Mouse (Mus musculus) liver, embryonic 15.5 days (tissue): ENCODE results near the gene Lmod2. TPM values are rescaled to one million over a fixed set of nuclear protein-coding genes. Genes with fewer than 3 reads are reported as not detected.

Experiments
- ATAC-seq: fragments of 200-750 bp; cut with Nextera tagmentation; 2 replicates; pipeline ENCODE4 v1.8.0; 2017; ENCODE audit warnings: moderate number of reproducible peaks, mild to moderate bottlenecking, moderate library complexity; ENCODE audit not compliant: insufficient read depth
- H3K27ac ChIP-seq: fragments of 300-500 bp; sonication (generic); replicated peaks from 2 replicates; pipeline ENCODE4 v1.5.1; 2015; ENCODE audit warnings: mild to moderate bottlenecking, inconsistent platforms
- H3K27me3 ChIP-seq: fragments of 300-500 bp; sonication (generic); 2 replicates; pipeline ENCODE4 v1.6.1; 2015; ENCODE audit warnings: mild to moderate bottlenecking, inconsistent platforms
- H3K36me3 ChIP-seq: fragments of 300-500 bp; sonication (generic); replicated peaks from 2 replicates; pipeline ENCODE4 v1.6.1; 2015; ENCODE audit warnings: moderate library complexity, mild to moderate bottlenecking, inconsistent platforms
- H3K4me1 ChIP-seq: fragments of 300-500 bp; sonication (generic); replicated peaks from 2 replicates; pipeline ENCODE4 v1.6.1; 2015; ENCODE audit warnings: inconsistent platforms
- H3K4me2 ChIP-seq: fragments of 300-500 bp; sonication (generic); 2 replicates; pipeline ENCODE4 v1.6.1; 2015; ENCODE audit warnings: moderate library complexity, mild to moderate bottlenecking, inconsistent platforms
- H3K4me3 ChIP-seq: fragments of 300-500 bp; sonication (generic); replicated peaks from 2 replicates; pipeline ENCODE4 v1.5.1; 2015; ENCODE audit warnings: mild to moderate bottlenecking, inconsistent platforms
- H3K9ac ChIP-seq: fragments of 300-500 bp; sonication (generic); 2 replicates; pipeline ENCODE4 v1.6.1; 2015; ENCODE audit warnings: moderate library complexity, mild to moderate bottlenecking, inconsistent platforms
- H3K9me3 ChIP-seq: fragments of 300-500 bp; sonication (generic); replicated peaks from 2 replicates; pipeline ENCODE4 v1.6.1; 2016; ENCODE audit warnings: inconsistent platforms
- WGBS: fragments of 180-500 bp; shearing (Covaris S2); methylation state at CpG from one replicate; pipeline ENCODE4 v1.1.7; 2015; ENCODE audit warnings: mixed read lengths; ENCODE audit not compliant: insufficient replicate concordance; 5-methylcytosine and 5-hydroxymethylcytosine counted together
- polyA plus RNA-seq: library from polyadenylated mRNA; unstranded; fragments of >200 nt; fragmentation: Nextera tagmentation; extraction: Ambion mirVana; gene quantifications from 2 replicates; pipeline ENCODE4 v1.2.1, GENCODE M21; 2015

The Lmod2 gene
- polyA plus RNA-seq, 1 experiment from 2014 or later: 0.35 TPM

DNA sequence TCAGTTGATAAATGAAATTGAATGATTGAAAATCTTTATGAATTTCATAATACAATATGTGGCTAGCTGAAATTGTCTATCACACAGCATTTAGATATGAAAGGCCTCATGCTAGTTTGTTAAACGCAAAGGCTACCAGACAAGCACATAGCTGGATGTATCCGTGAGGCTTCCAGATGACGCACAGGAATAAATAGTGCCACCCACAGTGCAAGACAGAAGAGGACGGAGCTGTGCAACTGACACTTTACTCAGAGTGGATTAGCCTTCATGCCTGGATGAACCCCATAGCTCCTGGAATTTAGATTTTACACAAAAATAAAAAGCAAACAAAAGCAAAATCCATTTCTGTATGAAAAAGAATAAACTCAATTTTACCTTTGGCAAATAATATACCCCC, 16.4 kb downstream of the Lmod2 start:
- no peak for ATAC-seq
- Histone ChIP-seq H3K27ac (no peak overlapping the region), H3K4me1 (no peaks in the 10 kb centered on the region), H3K9me3 (no peaks in the 10 kb centered on the region), H3K4me2 (no peak overlapping the region), H3K27me3 (no peaks in the 10 kb centered on the region), H3K36me3 (peaks cover 51% of the 10 kb centered on the region), H3K4me3 (no peak overlapping the region), H3K9ac (no peak overlapping the region)
- 91% methylated on average over 4 of the region's 4 CpGs for WGBS

DNA sequence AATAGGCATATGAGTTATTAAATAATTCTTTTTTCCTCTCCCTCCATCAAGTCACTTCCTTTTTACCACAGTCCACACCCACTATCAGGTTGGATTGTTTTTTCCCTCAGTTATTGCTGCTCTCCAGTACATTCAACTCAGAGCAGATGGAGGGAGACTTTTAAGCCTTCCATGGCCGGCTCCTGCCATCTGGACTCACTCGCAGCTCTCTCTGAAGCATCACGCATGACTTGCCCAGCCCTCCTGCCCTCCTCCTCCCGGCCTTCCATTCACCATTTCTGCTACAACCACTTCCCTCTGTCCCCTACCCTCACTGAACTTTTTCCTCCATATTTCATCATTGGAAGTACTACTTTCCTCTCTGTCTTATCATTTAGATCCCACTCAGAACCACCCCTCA, 19.2 kb downstream of the Lmod2 start:
- WGBS: 79% methylated on average over 4 of the region's 4 CpGs
- Histone ChIP-seq H3K4me1 (no peaks in the 10 kb centered on the region), H3K9ac (no peak overlapping the region), H3K27ac (no peak overlapping the region), H3K27me3 (no peaks in the 10 kb centered on the region), H3K36me3 (peaks cover 59% of the 10 kb centered on the region), H3K4me3 (no peak overlapping the region), H3K4me2 (no peak overlapping the region), H3K9me3 (no peaks in the 10 kb centered on the region)
- no peak for ATAC-seq

DNA sequence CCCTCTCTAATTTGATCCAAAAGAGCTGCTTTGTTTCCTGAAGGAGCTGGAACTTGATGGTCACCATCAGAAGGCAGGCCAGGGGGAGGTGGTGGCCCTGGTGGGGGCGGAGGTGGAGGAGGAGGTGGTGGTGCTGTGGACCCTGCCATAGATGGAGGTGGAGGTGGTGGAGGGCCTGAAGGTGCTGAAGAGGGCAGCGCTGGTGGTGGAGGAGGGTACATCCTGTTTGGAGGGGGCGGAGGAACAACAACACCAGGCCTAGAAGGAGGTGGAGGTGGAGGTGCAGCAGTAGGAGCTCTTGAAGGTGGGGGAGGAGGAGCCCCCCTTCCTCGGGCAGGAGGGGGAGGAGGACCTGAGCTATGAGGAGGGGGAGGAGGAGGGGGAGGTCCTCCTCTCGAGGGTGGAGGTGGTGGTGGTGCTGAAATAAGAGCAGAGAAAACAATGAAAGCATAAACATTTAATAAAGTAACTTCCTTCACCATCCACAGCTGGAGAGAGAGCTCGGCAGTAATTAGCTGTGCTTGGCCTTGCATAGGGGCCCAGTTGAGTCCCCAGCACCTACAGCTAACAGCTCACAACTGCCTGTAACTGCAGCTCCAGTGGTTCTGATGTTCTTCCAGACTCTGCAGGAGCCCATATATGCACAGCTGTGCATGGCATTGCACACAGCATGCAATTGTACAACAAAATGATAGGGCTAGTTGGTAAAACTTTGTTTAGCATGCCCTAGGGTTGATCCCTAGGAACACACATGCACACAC, 21.9 kb downstream of the Lmod2 start:
- H3K4me3 ChIP-seq: no peak overlapping the region
- no peaks in the 10 kb centered on the region for H3K4me1 ChIP-seq
- no peak overlapping the region for H3K27ac ChIP-seq
- 72% methylated on average over 6 of the region's 6 CpGs for WGBS
- no peaks in the 10 kb centered on the region for H3K9me3 ChIP-seq
- peaks cover 54% of the 10 kb centered on the region for H3K36me3 ChIP-seq
- no peak overlapping the region for H3K4me2 ChIP-seq
- H3K27me3 ChIP-seq: no peaks in the 10 kb centered on the region
- H3K9ac ChIP-seq: no peak overlapping the region
- no peak for ATAC-seq

DNA sequence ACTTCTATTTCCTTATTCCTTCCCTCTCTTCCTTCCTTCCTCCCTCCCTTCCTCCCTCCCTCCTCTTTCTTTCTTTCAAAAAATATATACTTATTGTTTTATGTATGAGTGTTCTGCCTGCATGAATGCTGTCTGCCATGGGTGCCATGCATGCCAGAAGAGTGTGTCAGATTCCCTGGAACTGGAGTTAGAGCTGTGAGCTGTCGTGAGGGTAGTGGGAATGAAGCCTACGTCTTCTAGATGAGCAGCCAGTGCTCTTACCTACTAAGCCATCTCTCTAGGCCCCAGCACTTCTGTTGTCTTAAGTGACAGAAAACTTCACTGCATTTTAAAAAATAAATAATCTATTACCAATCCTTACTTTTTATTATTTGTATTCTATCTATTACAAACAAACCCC, 23.4 kb downstream of the Lmod2 start:
- no peak overlapping the region for H3K27ac ChIP-seq
- ATAC-seq: no peak
- no peak overlapping the region for H3K4me3 ChIP-seq
- H3K4me1 ChIP-seq: no peaks in the 10 kb centered on the region
- no peaks in the 10 kb centered on the region for H3K9me3 ChIP-seq
- 78% methylated on average over 2 of the region's 2 CpGs for WGBS
- H3K4me2 ChIP-seq: no peak overlapping the region
- peaks cover 50% of the 10 kb centered on the region for H3K36me3 ChIP-seq
- H3K9ac ChIP-seq: no peak overlapping the region
- H3K27me3 ChIP-seq: no peaks in the 10 kb centered on the region

DNA sequence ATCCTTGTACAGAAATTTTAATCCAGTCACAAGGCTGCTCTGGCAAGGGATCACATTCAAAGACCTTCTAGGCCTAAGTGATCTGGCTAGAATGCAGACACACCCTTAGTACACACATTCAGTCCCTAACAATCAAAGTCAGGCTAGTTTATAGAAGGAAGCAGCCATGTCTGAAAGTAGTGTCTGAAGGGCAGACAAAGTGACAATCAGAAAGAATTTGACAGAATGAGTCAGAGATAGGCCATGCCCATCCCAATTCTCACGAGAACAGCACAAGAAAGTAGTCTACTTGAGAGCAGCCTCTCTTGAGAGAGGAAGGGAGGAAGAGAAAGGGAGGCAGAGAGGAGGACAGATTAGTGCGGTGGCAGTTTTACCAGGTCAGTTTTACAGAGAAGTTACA, 24.5 kb downstream of the Lmod2 start:
- H3K27ac ChIP-seq: no peak overlapping the region
- H3K4me3 ChIP-seq: no peak overlapping the region
- H3K9me3 ChIP-seq: no peaks in the 10 kb centered on the region
- H3K27me3 ChIP-seq: no peaks in the 10 kb centered on the region
- no peak overlapping the region for H3K4me2 ChIP-seq
- no peaks in the 10 kb centered on the region for H3K4me1 ChIP-seq
- no peak for ATAC-seq
- peaks cover 46% of the 10 kb centered on the region for H3K36me3 ChIP-seq
- 76% methylated on average over 2 of the region's 2 CpGs for WGBS
- no peak overlapping the region for H3K9ac ChIP-seq

DNA sequence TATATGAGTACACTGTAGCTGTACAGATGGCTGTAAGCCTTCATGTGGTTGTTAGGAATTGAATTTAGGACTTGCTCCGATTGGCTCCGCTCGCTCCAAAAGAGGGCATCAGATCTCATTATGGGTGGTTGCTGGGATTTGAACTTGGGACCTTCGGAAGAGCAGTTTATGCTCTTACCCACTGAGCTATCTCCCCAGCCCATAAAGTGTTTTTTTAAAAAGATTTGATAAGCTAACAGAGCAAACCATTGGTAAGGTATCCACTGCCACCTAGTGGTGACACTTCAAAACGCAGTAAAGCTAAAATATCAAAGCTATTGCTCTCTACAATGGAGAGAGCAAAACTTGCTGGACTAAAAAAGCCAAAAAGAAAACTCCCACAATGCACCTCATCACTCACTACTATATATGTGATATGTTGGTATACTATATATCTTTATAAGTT, 30.0 kb downstream of the Lmod2 start:
- H3K4me3 ChIP-seq: no peak overlapping the region
- peaks cover 19% of the 10 kb centered on the region for H3K36me3 ChIP-seq
- H3K9ac ChIP-seq: no peak overlapping the region
- H3K27ac ChIP-seq: no peak overlapping the region
- 58% methylated on average over 5 of the region's 5 CpGs for WGBS
- no peaks in the 10 kb centered on the region for H3K9me3 ChIP-seq
- H3K27me3 ChIP-seq: no peaks in the 10 kb centered on the region
- no peak overlapping the region for H3K4me2 ChIP-seq
- 0 out of 2 replicates have a peak, but pooled peaks cover 6% of the 10 kb centered on the region for H3K4me1 ChIP-seq
- ATAC-seq: peak; percentile 34

DNA sequence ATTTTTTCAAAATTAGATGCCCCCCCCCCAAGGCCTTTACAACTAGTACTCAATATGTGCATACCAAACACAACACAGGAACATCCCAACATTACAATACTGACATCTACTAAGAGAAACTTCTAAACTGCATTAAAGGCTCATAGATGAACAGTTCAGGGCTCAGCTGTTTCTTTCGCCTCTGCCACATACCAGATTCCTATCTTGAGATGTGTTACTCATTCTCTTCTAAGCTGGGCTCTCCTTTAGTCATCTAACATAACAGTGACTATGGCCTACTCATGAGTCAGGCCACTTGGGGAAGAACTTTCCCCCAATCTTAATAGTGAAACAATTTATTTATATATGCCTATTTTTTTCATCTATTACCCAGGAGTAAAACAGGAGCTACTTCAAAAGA, 30.9 kb downstream of the Lmod2 start:
- H3K27ac ChIP-seq: no peak overlapping the region
- no peak overlapping the region for H3K9ac ChIP-seq
- no peaks in the 10 kb centered on the region for H3K9me3 ChIP-seq
- no peaks in the 10 kb centered on the region for H3K27me3 ChIP-seq
- H3K4me1 ChIP-seq: peaks cover 10% of the 10 kb centered on the region; the same call in 1 of the 2 replicates
- ATAC-seq: no peak
- H3K4me2 ChIP-seq: no peak overlapping the region
- H3K36me3 ChIP-seq: peaks cover 25% of the 10 kb centered on the region
- no peak overlapping the region for H3K4me3 ChIP-seq
- WGBS: 74% methylated on average over 1 of the region's 1 CpGs

DNA sequence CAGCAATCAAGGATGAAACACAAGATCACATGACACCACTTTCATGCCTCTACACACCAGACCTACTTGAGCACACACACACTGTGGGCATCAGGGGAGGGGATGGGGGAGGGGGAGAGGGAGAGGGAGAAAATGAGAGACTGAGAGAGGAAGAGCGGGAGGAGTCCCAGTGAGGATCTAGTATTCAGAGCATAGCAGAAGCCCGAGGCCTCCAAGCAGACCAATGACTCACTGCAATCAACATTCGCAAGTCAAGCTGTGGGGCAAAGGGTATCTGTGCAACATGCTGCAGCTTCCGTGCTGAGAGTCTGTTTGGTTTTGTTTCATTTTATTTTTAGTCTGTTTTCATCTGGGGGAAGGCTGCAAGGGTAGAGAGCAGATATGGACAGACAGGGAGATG, 34.5 kb downstream of the Lmod2 start:
- H3K9ac ChIP-seq: no peak overlapping the region
- no peaks in the 10 kb centered on the region for H3K9me3 ChIP-seq
- no peak overlapping the region for H3K4me2 ChIP-seq
- H3K4me1 ChIP-seq: peaks cover 10% of the 10 kb centered on the region; the same call in 1 of the 2 replicates
- H3K36me3 ChIP-seq: peaks cover 17% of the 10 kb centered on the region
- peak overlapping the region; percentile 7; the same call in 1 of the 2 replicates for H3K27ac ChIP-seq
- peak; percentile 58; the same call in 1 of the 2 replicates for ATAC-seq
- 57% methylated on average over 4 of the region's 4 CpGs for WGBS
- H3K4me3 ChIP-seq: no peak overlapping the region
- H3K27me3 ChIP-seq: no peaks in the 10 kb centered on the region

DNA sequence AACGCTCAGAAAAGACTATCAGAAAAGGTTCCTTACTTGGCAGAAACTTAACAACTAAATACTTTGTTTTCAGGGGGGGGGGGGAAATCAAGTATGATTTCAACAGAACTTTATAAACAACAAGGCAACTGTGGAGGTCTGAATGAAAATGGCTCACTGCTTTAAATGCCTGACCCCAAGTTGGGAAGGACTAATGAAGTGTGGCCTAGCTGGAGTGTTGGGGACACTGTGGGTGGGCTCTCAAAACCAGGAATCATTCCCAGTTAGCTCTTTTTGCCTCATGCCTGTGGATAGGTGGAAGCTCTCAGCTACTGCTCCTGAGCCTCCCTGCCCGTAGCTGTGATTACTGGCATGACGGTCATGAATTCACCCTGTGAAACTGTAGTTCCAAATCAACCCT, 36.5 kb downstream of the Lmod2 start:
- H3K4me1 ChIP-seq: peaks cover 8% of the 10 kb centered on the region; the same call in 1 of the 2 replicates
- no peak overlapping the region for H3K9ac ChIP-seq
- H3K4me2 ChIP-seq: no peak overlapping the region
- no peak overlapping the region for H3K4me3 ChIP-seq
- no peaks in the 10 kb centered on the region for H3K27me3 ChIP-seq
- H3K36me3 ChIP-seq: peaks cover 17% of the 10 kb centered on the region
- H3K9me3 ChIP-seq: no peaks in the 10 kb centered on the region
- H3K27ac ChIP-seq: no peak overlapping the region
- WGBS: 89% methylated on average over 3 of the region's 3 CpGs
- ATAC-seq: no peak

DNA sequence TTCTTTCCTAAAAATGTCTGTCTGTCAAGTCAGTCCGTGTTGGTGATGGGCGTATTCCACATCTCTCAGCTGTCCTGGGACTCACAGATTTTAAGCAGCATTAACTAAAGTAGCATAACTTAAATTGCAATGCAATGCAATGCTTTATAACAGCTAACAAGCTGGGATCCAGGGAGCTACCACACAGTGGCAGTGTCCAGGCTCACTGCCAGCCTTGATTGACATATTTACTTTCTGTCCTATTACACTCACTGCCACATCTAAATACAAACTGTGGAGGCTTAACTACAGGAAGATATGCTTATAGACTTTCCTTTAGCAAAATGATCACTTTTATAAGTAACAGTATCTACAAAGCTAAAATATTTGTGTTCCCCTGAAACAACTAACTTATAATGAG, 38.3 kb downstream of the Lmod2 start:
- Histone ChIP-seq H3K4me3 (no peak overlapping the region), H3K36me3 (peaks cover 17% of the 10 kb centered on the region), H3K9ac (no peak overlapping the region), H3K4me2 (no peak overlapping the region), H3K9me3 (no peaks in the 10 kb centered on the region), H3K4me1 (peaks cover 8% of the 10 kb centered on the region; the same call in 1 of the 2 replicates), H3K27me3 (no peaks in the 10 kb centered on the region), H3K27ac (no peak overlapping the region)
- 70% methylated on average over 2 of the region's 2 CpGs for WGBS
- ATAC-seq: no peak

DNA sequence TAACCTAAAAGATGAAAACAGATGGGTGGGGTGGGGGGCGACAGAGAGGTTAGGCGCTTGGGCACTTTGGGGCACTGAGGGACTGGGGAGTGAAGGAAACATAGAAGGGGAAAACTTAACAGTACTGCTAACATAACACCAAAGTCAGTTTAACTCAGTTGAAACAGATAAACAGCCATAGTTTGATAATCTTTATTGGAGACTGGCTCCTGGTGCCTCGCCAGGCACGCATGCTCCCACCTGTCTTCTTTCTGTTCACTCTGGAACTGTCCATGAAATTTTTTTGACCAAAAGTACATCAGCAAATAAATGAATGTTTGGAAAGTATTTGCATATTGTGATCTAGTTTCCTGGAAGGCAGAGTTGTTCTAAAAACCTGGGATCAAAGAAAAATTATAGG, 43.7 kb downstream of the Lmod2 start:
- Histone ChIP-seq H3K4me3 (no peak overlapping the region), H3K9me3 (no peaks in the 10 kb centered on the region), H3K4me2 (no peak overlapping the region), H3K36me3 (no peaks in the 10 kb centered on the region), H3K27ac (no peak overlapping the region), H3K27me3 (no peaks in the 10 kb centered on the region), H3K9ac (no peak overlapping the region), H3K4me1 (peaks cover 4% of the 10 kb centered on the region)
- ATAC-seq: no peak
- 67% methylated on average over 4 of the region's 4 CpGs for WGBS

DNA sequence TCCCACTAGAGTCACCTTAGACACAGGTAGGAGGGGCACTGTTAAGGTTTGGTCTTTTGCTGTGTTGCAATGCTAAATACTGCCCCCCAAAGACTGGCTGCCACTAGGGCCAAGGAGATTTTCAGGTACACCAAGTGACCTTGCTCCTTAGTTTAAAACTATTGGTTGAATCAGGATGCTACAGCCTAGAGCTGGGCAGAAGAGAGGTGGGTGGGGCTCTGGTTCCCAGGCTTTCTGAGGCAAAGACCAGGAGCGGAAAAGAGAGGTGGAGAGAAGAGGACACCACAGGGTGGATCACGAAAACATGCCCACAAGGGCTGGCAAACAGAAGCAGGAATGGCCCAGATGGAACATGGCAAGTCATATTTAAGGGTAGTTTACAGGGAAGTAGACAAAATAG, 44.6 kb downstream of the Lmod2 start:
- H3K27ac ChIP-seq: no peak overlapping the region
- H3K4me1 ChIP-seq: peaks cover 8% of the 10 kb centered on the region
- 74% methylated on average over 2 of the region's 2 CpGs for WGBS
- no peaks in the 10 kb centered on the region for H3K36me3 ChIP-seq
- H3K4me2 ChIP-seq: no peak overlapping the region
- ATAC-seq: no peak
- H3K9ac ChIP-seq: no peak overlapping the region
- no peak overlapping the region for H3K4me3 ChIP-seq
- H3K27me3 ChIP-seq: no peaks in the 10 kb centered on the region
- no peaks in the 10 kb centered on the region for H3K9me3 ChIP-seq
